Mouse (Mus musculus): ENCODE data around the gene Mylk2. TPM values are rescaled to one million over a fixed set of nuclear protein-coding genes. Genes with fewer than 3 reads are reported as not detected.

Mylk2 gene
- total RNA-seq, 2 experiments from 2014 or later = not detected

Small RNA genes within 50 kb of the gene (microRNA-seq; reads per million reads assigned to microRNA genes)
- gene Mir5622 = 0 reads per million in 2 experiments

Other genes starting within 250 kb of the Mylk2 start
- gene H13, start 241.9 kb upstream of the Mylk2 start, total RNA-seq (2021) = 10 to 100 TPM; 90.8 to 90.9 TPM
- gene Mcts2, start 224.3 kb upstream of the Mylk2 start, total RNA-seq (2021) = 10 to 100 TPM; 17.9 to 20.4 TPM
- 10 to 100 TPM; 19.5 to 26.4 TPM for gene Id1, start 175.1 kb upstream of the Mylk2 start, total RNA-seq (2021)
- 1 to 10 TPM; 2.3 to 2.8 TPM for gene Cox4i2, start 157.2 kb upstream of the Mylk2 start, total RNA-seq (2021)
- gene Bcl2l1, start 79.6 kb upstream of the Mylk2 start, total RNA-seq (2021) = 100 to 1,000 TPM; 120 to 127 TPM
- 1 to 10 TPM; 2.6 to 3.0 TPM for gene Tpx2, start 63.4 kb upstream of the Mylk2 start, total RNA-seq (2021)
- 1 to 10 TPM; 1.2 to 1.7 TPM for gene Foxs1, start 21.9 kb downstream of the Mylk2 start, total RNA-seq (2021)
- gene Dusp15, start 40.3 kb downstream of the Mylk2 start, total RNA-seq (2021) = 10 to 100 TPM; 23.2 to 28.3 TPM
- 1 to 10 TPM; 3.1 to 3.2 TPM for gene Ttll9, start 51.1 kb downstream of the Mylk2 start, total RNA-seq (2021)
- gene Pdrg1, start 104.1 kb downstream of the Mylk2 start, total RNA-seq (2021) = 10 to 100 TPM; 52.5 to 53.3 TPM
- gene Xkr7, start 120.5 kb downstream of the Mylk2 start, total RNA-seq (2021) = 1 to 10 TPM; 7.4 to 8.5 TPM
- 1 to 10 TPM; 6.8 to 6.9 TPM for gene Ccm2l, start 154.6 kb downstream of the Mylk2 start, total RNA-seq (2021)
- gene Hck, start 197.1 kb downstream of the Mylk2 start, total RNA-seq (2021) = 1 to 10 TPM; 1.7 to 2.9 TPM
- 100 to 1,000 TPM; 118 to 120 TPM for gene Tm9sf4, start 250.0 kb downstream of the Mylk2 start, total RNA-seq (2021)